Mouse (Mus musculus) CH12.LX (cell line): ENCODE results near the gene Eif3k. TPM values are rescaled to one million over a fixed set of nuclear protein-coding genes. Genes with fewer than 3 reads are reported as not detected.

Source experiments
- DNase-seq: peaks from one replicate; pipeline ENCODE4 v3.0.0-alpha.2; 2013; ENCODE audit errors: extremely low read depth
- H3K27ac ChIP-seq: 2 replicates; pipeline ENCODE4 v1.5.1; 2012; ENCODE audit warnings: low read depth, mild to moderate bottlenecking, control low read depth, moderate library complexity; ENCODE audit not compliant: insufficient read depth
- H3K27me3 ChIP-seq: replicated peaks from 2 replicates; pipeline ENCODE3; 2012; ENCODE audit warnings: inconsistent platforms
- H3K36me3 ChIP-seq, 2 experiments: replicated peaks in 1 of 2; 2 replicates each; pipeline versions ENCODE3 to v1.6.1; 2012; ENCODE audit warnings: inconsistent platforms in 1 of 2, low read length in 1 of 2, mild to moderate bottlenecking in 1 of 2, mixed read lengths in 1 of 2, moderate library complexity in 1 of 2; ENCODE audit not compliant: control insufficient read depth in 1 of 2, insufficient read depth in 1 of 2
- H3K4me1 ChIP-seq, 2 experiments: 2 replicates each; pipeline ENCODE4 v1.6.1; 2012; ENCODE audit warnings: inconsistent platforms in 1 of 2, moderate library complexity in 1 of 2; ENCODE audit not compliant: insufficient read depth in 2 of 2, control insufficient read depth in 1 of 2
- H3K4me2 ChIP-seq: 2 replicates; pipeline ENCODE4 v1.6.1; 2012; ENCODE audit warnings: low read depth, mild to moderate bottlenecking, control low read depth; ENCODE audit not compliant: poor library complexity, insufficient read depth, severe bottlenecking
- H3K4me3 ChIP-seq, 3 experiments: fragments of 150-350 bp in 1 of 3; sonication (generic) in 1 of 3; replicated peaks in 1 of 3; 2 replicates each; pipeline versions ENCODE3 to v1.5.1; 2011 to 2012; ENCODE audit warnings: low read depth in 2 of 3, low read length in 2 of 3, mild to moderate bottlenecking in 2 of 3, moderate library complexity in 2 of 3, control low read depth in 1 of 3, improper control_type of control experiment in 1 of 3, inconsistent platforms in 1 of 3, mixed read lengths in 1 of 3; ENCODE audit not compliant: poor library complexity in 1 of 3
- H3K79me2 ChIP-seq: replicated peaks from 2 replicates; pipeline ENCODE4 v1.6.1; 2012; ENCODE audit warnings: mild to moderate bottlenecking, moderate library complexity; ENCODE audit not compliant: control insufficient read depth, poor library complexity, insufficient read depth, severe bottlenecking; ENCODE audit errors: extremely low read depth
- H3K9ac ChIP-seq: 2 replicates; pipeline ENCODE4 v1.6.1; 2012; ENCODE audit warnings: low read depth, mild to moderate bottlenecking, control low read depth, moderate library complexity; ENCODE audit not compliant: insufficient read depth
- H3K9me3 ChIP-seq: replicated peaks from 2 replicates; pipeline ENCODE3; 2012; ENCODE audit warnings: low read length, inconsistent platforms, mixed read lengths
- BHLHE40 ChIP-seq: IDR thresholded peaks from 2 replicates; pipeline ENCODE4 v1.6.1; 2011; ENCODE audit warnings: mild to moderate bottlenecking, low read depth, low read length, improper control_type of control experiment
- EP300 ChIP-seq: IDR thresholded peaks from 2 replicates; pipeline ENCODE4 v1.6.1; 2011; ENCODE audit warnings: low read length, improper control_type of control experiment
- ETS1 ChIP-seq: conservative IDR thresholded peaks from 2 replicates; pipeline ENCODE4 v1.6.1; 2012; ENCODE audit warnings: low read depth, mild to moderate bottlenecking, inconsistent platforms, low read length, improper control_type of control experiment, moderate library complexity
- GABPA ChIP-seq: IDR thresholded peaks from 2 replicates; pipeline ENCODE4 v1.6.1; 2012; ENCODE audit warnings: low read depth, low read length, improper control_type of control experiment, inconsistent platforms; ENCODE audit not compliant: insufficient replicate concordance
- HCFC1 ChIP-seq: IDR thresholded peaks from 2 replicates; pipeline ENCODE4 v1.6.1; 2012; ENCODE audit warnings: low read depth, mild to moderate bottlenecking, inconsistent platforms, low read length, improper control_type of control experiment
- JUN ChIP-seq: IDR thresholded peaks from 2 replicates; pipeline ENCODE4 v1.6.1; 2011; ENCODE audit warnings: low read depth, mild to moderate bottlenecking, low read length, improper control_type of control experiment, moderate library complexity; ENCODE audit not compliant: insufficient read depth
- JUND ChIP-seq: conservative IDR thresholded peaks from 2 replicates; pipeline ENCODE4 v1.6.1; 2011; ENCODE audit warnings: low read depth, low read length, improper control_type of control experiment
- KAT2A ChIP-seq: IDR thresholded peaks from 2 replicates; pipeline ENCODE4 v1.6.1; 2012; ENCODE audit warnings: low read length, improper control_type of control experiment, inconsistent platforms; ENCODE audit not compliant: insufficient replicate concordance
- MAFK ChIP-seq: IDR thresholded peaks from 2 replicates; pipeline ENCODE4 v1.6.1; 2011; ENCODE audit warnings: low read length, improper control_type of control experiment; ENCODE audit not compliant: insufficient replicate concordance
- MAX ChIP-seq: IDR thresholded peaks from 2 replicates; pipeline ENCODE4 v1.6.1; 2011; ENCODE audit warnings: low read length, improper control_type of control experiment
- MAZ ChIP-seq: IDR thresholded peaks from 2 replicates; pipeline ENCODE4 v1.6.1; 2012; ENCODE audit warnings: low read depth, mild to moderate bottlenecking, inconsistent platforms, low read length, improper control_type of control experiment, moderate library complexity
- MEF2A ChIP-seq: IDR thresholded peaks from 2 replicates; pipeline ENCODE4 v1.6.1; 2014; ENCODE audit warnings: low read depth, mild to moderate bottlenecking, inconsistent platforms, low read length, improper control_type of control experiment, borderline replicate concordance
- MYC ChIP-seq: IDR thresholded peaks from 2 replicates; pipeline ENCODE4 v1.6.1; 2011; ENCODE audit warnings: low read depth, mild to moderate bottlenecking, improper control_type of control experiment, low read length
- NELFE ChIP-seq: IDR thresholded peaks from 2 replicates; pipeline ENCODE4 v1.6.1; 2011; ENCODE audit warnings: low read depth, low read length, improper control_type of control experiment
- POLR2A ChIP-seq: IDR thresholded peaks from 2 replicates; pipeline ENCODE4 v1.6.1; 2011; ENCODE audit warnings: low read depth, mild to moderate bottlenecking, improper control_type of control experiment, low read length
- TCF12 ChIP-seq: IDR thresholded peaks from 2 replicates; pipeline ENCODE4 v1.6.1; 2014; ENCODE audit warnings: low read depth, mild to moderate bottlenecking, inconsistent platforms, low read length, improper control_type of control experiment
- UBTF ChIP-seq: IDR thresholded peaks from 2 replicates; pipeline ENCODE4 v1.6.1; 2012; ENCODE audit warnings: low read depth, mild to moderate bottlenecking, inconsistent platforms, low read length, improper control_type of control experiment, moderate library complexity
- USF1 ChIP-seq: IDR thresholded peaks from 2 replicates; pipeline ENCODE4 v1.6.1; 2014; ENCODE audit warnings: low read depth, mild to moderate bottlenecking, inconsistent platforms, low read length, improper control_type of control experiment
- ZC3H11A ChIP-seq: IDR thresholded peaks from 2 replicates; pipeline ENCODE4 v1.6.1; 2012; ENCODE audit warnings: low read depth, mild to moderate bottlenecking, inconsistent platforms, low read length, improper control_type of control experiment
- ZKSCAN1 ChIP-seq: IDR thresholded peaks from 2 replicates; pipeline ENCODE4 v1.6.1; 2012; ENCODE audit warnings: low read depth, inconsistent platforms, low read length, improper control_type of control experiment, borderline replicate concordance
- ZMIZ1 ChIP-seq: IDR thresholded peaks from 2 replicates; pipeline ENCODE4 v1.6.1; 2012; ENCODE audit warnings: low read depth, mild to moderate bottlenecking, inconsistent platforms, low read length, improper control_type of control experiment
- ZNF384 ChIP-seq: IDR thresholded peaks from 2 replicates; pipeline ENCODE4 v1.6.1; 2012; ENCODE audit warnings: low read depth, low read length, improper control_type of control experiment, inconsistent platforms
- dilution Hi-C: fragments of 300-500 bp; cut with MboI; formaldehyde crosslinking; loops from 2 replicates; pipeline ENCODE4 v1.14.3; 2020; ENCODE audit warnings: low sequenced_read_pairs; ENCODE audit not compliant: extremely low pct_unique_long_range_greater_than_20kb, extremely low pct_ligation_motif_present
- in situ Hi-C: fragments of 300-500 bp; cut with MboI; formaldehyde crosslinking; loops from 3 replicates; pipeline ENCODE4 v1.14.3; 2019; ENCODE audit warnings: low sequenced_read_pairs, low pct_ligation_motif_present, low pct_unique_long_range_greater_than_20kb, mixed read lengths
- polyA plus RNA-seq: library from polyadenylated mRNA; unstranded; fragments of >175 nt; gene quantifications from 2 replicates; pipeline ENCODE4 v1.2.1, GENCODE M21; 2012; ENCODE audit warnings: low read depth; ENCODE audit not compliant: insufficient read length
- total RNA-seq, 2 experiments: library from RNA; depleted of rRNA; stranded (reverse); fragments of 300-350 nt in 1 of 2; fragments of >200 nt in 1 of 2; gene quantifications; 2 replicates each; pipeline ENCODE4 v1.2.3; 2012 to 2014

Gene Eif3k
- total and polyA plus RNA-seq, 3 experiments: 513 to 658 (median 584) TPM

DNA sequence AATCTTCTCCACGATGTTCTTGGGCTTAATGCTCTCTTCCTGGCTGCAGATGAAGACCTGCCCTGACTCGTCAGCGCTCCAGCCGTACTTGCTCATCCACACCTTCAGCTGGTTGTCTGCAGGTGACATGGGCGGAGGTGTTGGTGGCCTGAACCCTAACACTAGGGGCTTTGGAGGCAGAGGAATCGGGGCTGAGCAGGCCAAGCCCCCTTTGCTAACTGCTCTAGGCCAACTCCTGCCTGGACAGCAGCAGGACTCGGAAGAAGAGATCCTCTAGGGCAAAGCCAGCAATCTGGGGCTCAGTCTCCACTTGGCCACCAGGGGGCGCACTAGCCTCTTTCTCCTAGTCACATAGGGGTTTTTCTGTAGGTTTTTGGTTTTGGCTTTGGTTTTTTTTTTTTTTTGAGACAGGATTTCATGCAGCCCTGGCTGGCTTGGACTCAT, 9.1 kb downstream of the Eif3k start (continued):
- TF ChIP-seq MAFK (no peak), BHLHE40 (no peak), EP300 (no peak), MAX (no peak), ZKSCAN1 (no peak; the same call in 1 of the 2 replicates), KAT2A (no peak), ZMIZ1 (no peak), POLR2A (0 out of 2 replicates have a peak, but pooled peaks have one; percentile 37), UBTF (no peak), MEF2A (no peak), ZNF384 (peak; percentile 98), GABPA (no peak), NELFE (no peak), USF1 (no peak), MYC (no peak), MAZ (no peak), ETS1 (no peak), ZC3H11A (peak; percentile 66), JUND (no peak), TCF12 (peak; percentile 30; the same call in 1 of the 2 replicates), HCFC1 (0 out of 2 replicates have a peak, but pooled peaks have one; percentile 33), JUN (no peak)
- TF ChIP-seq, all 38 proteins: peak for 9

DNA sequence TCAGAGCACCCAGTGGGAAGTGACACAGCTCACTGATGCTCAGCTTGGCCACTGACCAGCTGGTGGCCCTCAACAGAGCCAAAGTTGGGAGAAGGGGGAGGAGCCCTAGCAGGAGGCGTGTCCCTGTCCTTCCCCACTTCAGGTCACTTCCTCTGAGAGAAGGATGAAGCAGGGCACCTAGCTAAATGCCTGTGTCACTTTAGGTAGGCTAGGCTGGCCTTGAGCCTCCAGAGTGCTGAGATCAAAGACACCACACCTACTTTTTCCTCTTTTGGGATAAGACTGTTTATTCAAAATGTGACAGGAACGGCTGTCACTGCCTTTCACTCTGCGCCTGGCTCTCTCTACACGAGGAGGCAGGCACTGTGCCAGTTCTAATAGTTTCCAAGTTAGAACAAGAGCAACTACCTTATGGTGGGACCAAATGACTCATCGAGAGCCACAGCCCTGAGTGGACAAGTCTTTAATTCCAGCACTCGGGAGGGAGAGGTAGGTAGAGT, 9.8 kb downstream of the Eif3k start:
- H3K79me2 ChIP-seq: no peaks in the 10 kb centered on the region
- H3K4me3 ChIP-seq: no peak overlapping the region
- dilution Hi-C loops (no loop called here), in situ Hi-C loops (no loop called here)
- no peaks in the 10 kb centered on the region for H3K9me3 ChIP-seq
- no peak overlapping the region for H3K4me2 ChIP-seq
- peaks cover 47 to 76% of the 10 kb centered on the region in 2 experiments for H3K36me3 ChIP-seq
- no peak overlapping the region for H3K27ac ChIP-seq
- TF ChIP-seq POLR2A: peak; percentile 10; the same call in 1 of the 2 replicates
- no peak for TF ChIP-seq KAT2A
- no peaks in the 10 kb centered on the region for H3K27me3 ChIP-seq
- no peak overlapping the region for H3K9ac ChIP-seq
- peaks cover 6 to 34% of the 10 kb centered on the region in 2 experiments for H3K4me1 ChIP-seq
- no peak for DNase-seq
